Mouse (Mus musculus) bone marrow, adult 2 months (tissue): Measurements from ENCODE around the gene 2610008E11Rik.

Source experiments
- CTCF ChIP-seq: fragments of 200-500 bp; IDR thresholded peaks from 2 replicates; pipeline ENCODE4 v1.5.1; 2011; ENCODE audit warnings: low read length, control low read depth; ENCODE audit not compliant: control insufficient read depth, insufficient read depth
- POLR2A ChIP-seq: fragments of 200-500 bp; IDR thresholded peaks from 2 replicates; pipeline ENCODE4 v1.6.1; 2011; ENCODE audit warnings: low read depth, mild to moderate bottlenecking, control low read depth, low read length, borderline replicate concordance; ENCODE audit not compliant: control insufficient read depth

GRCm38 (mm10) chr10:79091731-79092130 lies 5.7 kb downstream of the 2610008E11Rik start:
- TF ChIP-seq CTCF (no peak), POLR2A (no peak)
